Mouse (Mus musculus) erythroblast, embryonic 14.5 days (primary cell): ENCODE measurements around the gene Hist1h3d.

Experiments
- GATA1 ChIP-seq: IDR thresholded peaks from 2 replicates; pipeline ENCODE4 v1.6.1; 2012; ENCODE audit warnings: low read length, inconsistent platforms, mixed read lengths
- TAL1 ChIP-seq: IDR thresholded peaks from 3 replicates; pipeline ENCODE4 v1.6.1; 2012; ENCODE audit warnings: low read length, inconsistent platforms, mixed read lengths

GRCm38 (mm10) chr13:23582219-23583056, 6.9 kb downstream of the Hist1h3d start:
- TF ChIP-seq GATA1 (0 out of 2 replicates have a peak, but pooled peaks have one; percentile 1), TAL1 (no peak)
